Mouse (Mus musculus): Measurements from ENCODE around the gene Mip. TPM values are rescaled to one million over a fixed set of nuclear protein-coding genes. Genes with fewer than 3 reads are reported as not detected.

Gene Mip
- polyA plus RNA-seq, 1 experiment from 2014 or later: not detected

- 51% methylated on average over 12 of the region's 12 CpGs for WGBS (ENCODE audit: insufficient replicate concordance)
- H3K36me3 ChIP-seq (replicated peaks; ENCODE audit: insufficient read depth, low read length): no peaks in the 10 kb centered on the region
- no peak for DNase-seq
- no peaks in the 10 kb centered on the region for H3K9me3 ChIP-seq (ENCODE audit: low read length)
- peaks cover 12% of the 10 kb centered on the region for H3K4me1 ChIP-seq (ENCODE audit: insufficient read depth)
- H3K27me3 ChIP-seq (ENCODE audit: insufficient read depth, low read length): no peaks in the 10 kb centered on the region
- TF ChIP-seq CTCF (IDR thresholded peaks at IDR 0.05; ENCODE audit: low read depth): no peak
- TF ChIP-seq EP300 (IDR thresholded peaks at IDR 0.05; ENCODE audit: low read depth): no peak
- H3K4me3 ChIP-seq (ENCODE audit: low read depth, low read length): peak overlapping the region; percentile 70; the same call in 1 of the 2 replicates
- H3K27ac ChIP-seq (ENCODE audit: low read depth): peak overlapping the region; percentile 93
- peak overlapping the region; percentile 84 for H3K4me2 ChIP-seq (ENCODE audit: low read depth, low read length)
- H3K9ac ChIP-seq (replicated peaks): peak overlapping the region; percentile 83; the same call in 1 of the 2 replicates
- ATAC-seq: no peak
Measured at GRCm38 (mm10) chr10:128230582-128230981, 4.9 kb downstream of the Mip start.

DNA sequence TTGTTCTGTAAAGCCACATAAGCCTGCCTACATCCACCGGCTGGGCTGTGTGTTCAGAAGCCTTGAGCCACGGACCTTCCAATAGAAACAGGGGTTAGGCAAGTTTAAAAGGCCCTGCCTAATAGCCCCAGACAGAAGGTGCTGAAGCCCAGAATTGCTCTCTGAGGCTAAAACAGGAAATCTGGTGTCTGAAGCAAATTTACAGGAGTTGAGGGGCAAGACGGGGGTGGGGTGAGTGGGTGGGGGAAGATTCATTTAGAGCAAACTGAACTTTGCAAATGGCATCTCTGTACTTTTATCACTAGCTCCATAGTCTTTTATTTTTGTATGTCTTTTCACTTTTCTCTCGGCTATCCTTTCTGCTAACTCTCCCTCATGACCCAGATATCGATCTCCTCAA is 5.5 kb downstream of the Mip start:
- no peak for DNase-seq
- Histone ChIP-seq H3K4me3 (ENCODE audit: low read depth, low read length) (peak overlapping the region; percentile 70), H3K36me3 (replicated peaks; ENCODE audit: insufficient read depth, low read length) (no peaks in the 10 kb centered on the region), H3K4me2 (ENCODE audit: low read depth, low read length) (peak overlapping the region; percentile 84), H3K27me3 (ENCODE audit: insufficient read depth, low read length) (no peaks in the 10 kb centered on the region), H3K9ac (replicated peaks) (peak overlapping the region; percentile 83), H3K9me3 (ENCODE audit: low read length) (no peaks in the 10 kb centered on the region), H3K4me1 (ENCODE audit: insufficient read depth) (peaks cover 12% of the 10 kb centered on the region), H3K27ac (ENCODE audit: low read depth) (peak overlapping the region; percentile 93)
- WGBS (ENCODE audit: insufficient replicate concordance): 5% methylated on average over 5 of the region's 5 CpGs
- no peak for ATAC-seq
- TF ChIP-seq CTCF (IDR thresholded peaks at IDR 0.05; ENCODE audit: low read depth) (no peak), EP300 (IDR thresholded peaks at IDR 0.05; ENCODE audit: low read depth) (no peak)

DNA sequence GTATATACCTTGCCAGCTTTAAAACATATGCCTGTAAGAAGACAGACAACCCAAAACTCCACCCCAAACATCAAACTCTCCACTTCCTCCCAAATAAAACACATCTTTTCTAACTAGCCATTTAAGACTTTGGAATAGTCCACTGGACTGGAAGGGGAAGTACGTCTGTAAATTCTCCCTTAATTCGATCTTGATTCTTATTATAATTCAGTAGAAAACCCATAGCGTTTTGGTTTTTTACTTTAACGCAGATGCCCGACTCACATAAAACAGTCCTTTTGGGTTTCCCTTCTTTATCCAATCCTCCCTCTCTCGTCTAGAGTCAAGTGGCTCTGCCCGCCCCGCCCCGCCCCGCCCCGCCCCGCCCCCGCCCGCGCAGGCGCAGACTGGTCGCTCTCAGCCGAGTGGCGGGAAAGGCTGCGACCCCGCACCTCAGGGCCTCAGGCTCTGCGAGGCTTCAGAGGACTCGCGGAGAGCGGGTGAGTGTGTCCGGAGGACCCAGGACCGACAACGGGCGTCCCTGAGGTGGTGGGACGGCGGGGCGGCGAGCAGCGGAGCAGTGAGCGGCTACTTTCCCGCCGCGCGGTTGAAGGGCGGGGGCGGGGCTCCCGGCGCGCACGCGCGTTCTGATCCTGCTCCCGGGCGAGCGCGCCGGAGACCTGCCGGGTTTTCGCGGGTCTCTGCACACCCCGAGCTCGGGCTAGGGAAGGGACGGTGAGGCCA is 6.2 kb downstream of the Mip start, which contains the start of gene Timeless:
Timeless (plus strand) TSS at position 369 of the 723 bp plus-strand sequence.
- Histone ChIP-seq H3K4me3 (ENCODE audit: low read depth, low read length) (peak within 1 kb of the TSS; percentile 70), H3K27me3 (ENCODE audit: insufficient read depth, low read length) (no peaks in the 10 kb centered on the region), H3K9ac (replicated peaks) (peak within 1 kb of the TSS; percentile 83), H3K36me3 (replicated peaks; ENCODE audit: insufficient read depth, low read length) (no peaks in the 10 kb centered on the region), H3K4me2 (ENCODE audit: low read depth, low read length) (peak within 1 kb of the TSS; percentile 84), H3K4me1 (ENCODE audit: insufficient read depth) (peaks cover 12% of the 10 kb centered on the region), H3K27ac (ENCODE audit: low read depth) (peak within 1 kb of the TSS; percentile 93), H3K9me3 (ENCODE audit: low read length) (no peaks in the 10 kb centered on the region)
- DNase-seq: peak; percentile 92
- WGBS (ENCODE audit: insufficient replicate concordance): under 1% methylated on average over 51 of the region's 58 CpGs
- TF ChIP-seq EP300 (IDR thresholded peaks at IDR 0.05; ENCODE audit: low read depth) (no peak; the same call in none of the 2 replicates), CTCF (IDR thresholded peaks at IDR 0.05; ENCODE audit: low read depth) (no peak)
- ATAC-seq: peak; percentile 95

GRCm38 (mm10) chr10:128232420-128232985 is 6.9 kb downstream of the Mip start:
- TF ChIP-seq CTCF (IDR thresholded peaks at IDR 0.05; ENCODE audit: low read depth) (peak; percentile 92), EP300 (IDR thresholded peaks at IDR 0.05; ENCODE audit: low read depth) (no peak)
- peaks cover 12% of the 10 kb centered on the region for H3K4me1 ChIP-seq (ENCODE audit: insufficient read depth)
- H3K27me3 ChIP-seq (ENCODE audit: insufficient read depth, low read length): no peaks in the 10 kb centered on the region
- H3K36me3 ChIP-seq (replicated peaks; ENCODE audit: insufficient read depth, low read length): no peaks in the 10 kb centered on the region
- WGBS (ENCODE audit: insufficient replicate concordance): under 1% methylated on average over 14 of the region's 14 CpGs
- peak overlapping the region; percentile 83 for H3K9ac ChIP-seq (replicated peaks)
- peak overlapping the region; percentile 93 for H3K27ac ChIP-seq (ENCODE audit: low read depth)
- ATAC-seq (peak; percentile 64), DNase-seq (peak; percentile 52)
- H3K4me2 ChIP-seq (ENCODE audit: low read depth, low read length): peak overlapping the region; percentile 84
- no peaks in the 10 kb centered on the region for H3K9me3 ChIP-seq (ENCODE audit: low read length)
- H3K4me3 ChIP-seq (ENCODE audit: low read depth, low read length): peak overlapping the region; percentile 70

DNA sequence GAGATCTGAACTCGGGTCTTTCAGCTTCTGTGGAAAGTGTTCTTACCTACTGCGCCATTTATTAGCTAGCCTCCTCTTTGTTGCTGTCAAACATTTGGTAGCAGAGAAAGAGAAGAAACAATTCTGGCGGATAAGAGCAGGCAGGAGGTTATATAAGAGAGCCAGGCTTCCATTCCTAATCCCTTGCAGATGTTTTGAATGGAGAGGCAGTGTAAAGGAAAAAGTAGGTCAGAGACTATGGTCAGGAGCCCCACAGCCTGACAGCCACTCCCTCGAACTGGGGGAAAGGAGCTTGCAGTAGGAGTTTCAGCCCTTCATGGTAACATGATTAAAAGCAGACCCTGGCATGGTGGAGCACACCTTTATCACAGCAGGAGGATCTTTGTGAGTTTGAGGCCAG is 10.7 kb downstream of the Mip start:
- H3K36me3 ChIP-seq (replicated peaks; ENCODE audit: insufficient read depth, low read length): peaks cover 15% of the 10 kb centered on the region
- no peak overlapping the region for H3K4me3 ChIP-seq (ENCODE audit: low read depth, low read length)
- H3K27ac ChIP-seq (ENCODE audit: low read depth): no peak overlapping the region
- ATAC-seq (no peak), DNase-seq (no peak)
- H3K9ac ChIP-seq (replicated peaks): no peak overlapping the region
- WGBS (ENCODE audit: insufficient replicate concordance): 77% methylated on average over 4 of the region's 4 CpGs
- no peaks in the 10 kb centered on the region for H3K9me3 ChIP-seq (ENCODE audit: low read length)
- no peaks in the 10 kb centered on the region for H3K27me3 ChIP-seq (ENCODE audit: insufficient read depth, low read length)
- peaks cover 3% of the 10 kb centered on the region; the same call in 1 of the 2 replicates for H3K4me1 ChIP-seq (ENCODE audit: insufficient read depth)
- H3K4me2 ChIP-seq (ENCODE audit: low read depth, low read length): no peak overlapping the region
- TF ChIP-seq CTCF (IDR thresholded peaks at IDR 0.05; ENCODE audit: low read depth) (no peak), EP300 (IDR thresholded peaks at IDR 0.05; ENCODE audit: low read depth) (no peak)

GRCm38 (mm10) chr10:128237807-128238480 is 12.3 kb downstream of the Mip start:
- Histone ChIP-seq H3K4me1 (ENCODE audit: insufficient read depth) (0 out of 2 replicates have a peak, but pooled peaks cover 2% of the 10 kb centered on the region), H3K4me2 (ENCODE audit: low read depth, low read length) (no peak overlapping the region), H3K4me3 (ENCODE audit: low read depth, low read length) (no peak overlapping the region), H3K27me3 (ENCODE audit: insufficient read depth, low read length) (no peaks in the 10 kb centered on the region), H3K27ac (ENCODE audit: low read depth) (no peak overlapping the region), H3K36me3 (replicated peaks; ENCODE audit: insufficient read depth, low read length) (peaks cover 21% of the 10 kb centered on the region), H3K9ac (replicated peaks) (no peak overlapping the region), H3K9me3 (ENCODE audit: low read length) (no peaks in the 10 kb centered on the region)
- 78% methylated on average over 15 of the region's 15 CpGs for WGBS (ENCODE audit: insufficient replicate concordance)
- TF ChIP-seq CTCF (IDR thresholded peaks at IDR 0.05; ENCODE audit: low read depth) (no peak), EP300 (IDR thresholded peaks at IDR 0.05; ENCODE audit: low read depth) (no peak)
- DNase-seq (no peak), ATAC-seq (no peak)
